23 mouse cellular contexts compared by ENCODE assay signal in genomic region chr1:27963369-27963768, GRCm38 (mm10).
A peak's percentile ranks its signal among the peaks of the same experiment; 100 is the strongest.
DNase-seq lines count a peak whose midpoint lies in the region; ATAC-seq and TF ChIP-seq lines count a peak whose summit lies in the region.
"Had no signal": no experiment of that assay in that cellular context is flagged by ENCODE, and none has a peak within 500 bp of the region (broad histone marks: within the 10 kb centered on the region; RNA-seq: fewer than 3 reads in every experiment).

No protein-coding gene starts in this region.

- no peak for TF ChIP-seq POLR2A in brain, embryonic 14.5 days (IDR thresholded peaks at IDR 0.05; ENCODE audit: borderline replicate concordance, extremely low read depth, insufficient read depth, insufficient read length, poor library complexity, severe bottlenecking)

- no peak overlapping the region for H3K9ac ChIP-seq in forebrain, embryonic 11.5 days (ENCODE audit: low read length)
- no peak overlapping the region for H3K9ac ChIP-seq in forebrain, embryonic 12.5 days
- no peak overlapping the region for H3K9ac ChIP-seq in forebrain, embryonic 14.5 days (ENCODE audit: low read length)
- no peak overlapping the region for H3K9ac ChIP-seq in forebrain, embryonic 15.5 days (replicated peaks)
- no peak overlapping the region for H3K9ac ChIP-seq in midbrain, postnatal 0 days (replicated peaks; ENCODE audit: low read length, poor library complexity, severe bottlenecking)
- H3K9ac ChIP-seq in midbrain, embryonic 14.5 days (replicated peaks; ENCODE audit: low read length): no peak overlapping the region

- no peaks in the 10 kb centered on the region for H3K27me3 ChIP-seq in forebrain, embryonic 11.5 days (ENCODE audit: control insufficient read depth, insufficient read depth, low read length)
- H3K27me3 ChIP-seq in forebrain, embryonic 12.5 days: no peaks in the 10 kb centered on the region
- H3K27me3 ChIP-seq in forebrain, embryonic 14.5 days (replicated peaks; ENCODE audit: control insufficient read depth, insufficient read depth, low read length): no peaks in the 10 kb centered on the region
- H3K27me3 ChIP-seq in forebrain, embryonic 15.5 days: no peaks in the 10 kb centered on the region
- no peaks in the 10 kb centered on the region for H3K27me3 ChIP-seq in midbrain, postnatal 0 days (ENCODE audit: insufficient read depth, low read length)
- H3K27me3 ChIP-seq in midbrain, embryonic 14.5 days (ENCODE audit: control insufficient read depth, insufficient read depth, low read length): no peaks in the 10 kb centered on the region
- H3K27me3 ChIP-seq: CH12.LX, Patski had no signal

- no peak overlapping the region for H3K4me3 ChIP-seq in forebrain, embryonic 11.5 days (ENCODE audit: low read depth, low read length)
- no peak overlapping the region for H3K4me3 ChIP-seq in forebrain, embryonic 12.5 days (replicated peaks)
- no peak overlapping the region for H3K4me3 ChIP-seq in forebrain, embryonic 14.5 days (ENCODE audit: low read depth, low read length)
- no peak overlapping the region for H3K4me3 ChIP-seq in forebrain, embryonic 15.5 days
- no peak overlapping the region for H3K4me3 ChIP-seq in midbrain, postnatal 0 days (ENCODE audit: low read depth, low read length)
- no peak overlapping the region for H3K4me3 ChIP-seq in midbrain, embryonic 14.5 days (replicated peaks; ENCODE audit: low read depth, low read length)

- no peak for DNase-seq in forebrain, embryonic 11.5 days (ENCODE audit: low spot score)
- peak; percentile 5 for DNase-seq in forebrain, embryonic 14.5 days (ENCODE audit: low spot score)
- DNase-seq in midbrain, postnatal 0 days (ENCODE audit: low spot score): peak; percentile 1
- no peak for DNase-seq in midbrain, embryonic 14.5 days
- DNase-seq in brain, embryonic 14.5 days (ENCODE audit: low read depth): peak; percentile 51
- no peak for DNase-seq in frontal cortex, postnatal 25 days (ENCODE audit: low spot score in 2 of 2)
- DNase-seq: adrenal gland, adult 2 months; adrenal gland, adult 8-10 months; adrenal gland, postnatal 10 days; adrenal gland, postnatal 14 days; adrenal gland, postnatal 25 days; adrenal gland, postnatal 36 days; B cell, adult 2 months; cerebellum, adult 11 months; cerebellum, adult 11-12 months; cerebellum, adult 18-20 months had no signal

- 0 out of 2 replicates have a peak, but pooled peaks have one; percentile 53 for ATAC-seq in forebrain, embryonic 11.5 days (replicated peaks; ENCODE audit: low FRiP score)
- ATAC-seq in forebrain, embryonic 12.5 days (ENCODE audit: low FRiP score): no peak
- ATAC-seq in forebrain, embryonic 14.5 days: no peak
- no peak for ATAC-seq in forebrain, embryonic 15.5 days (replicated peaks)
- ATAC-seq in midbrain, postnatal 0 days (ENCODE audit: low FRiP score): no peak
- no peak for ATAC-seq in midbrain, embryonic 14.5 days (ENCODE audit: low FRiP score, low TSS enrichment)
- ATAC-seq: activated CD4-positive, CD25-positive, alpha-beta regulatory T cell, adult 4 months; CD4-positive, CD25-positive, alpha-beta regulatory T cell, adult 4 months; Patski had no signal

- no peak overlapping the region for H3K4me2 ChIP-seq in forebrain, embryonic 11.5 days (ENCODE audit: low read depth, low read length, severe bottlenecking)
- no peak overlapping the region for H3K4me2 ChIP-seq in forebrain, embryonic 12.5 days
- H3K4me2 ChIP-seq in forebrain, embryonic 14.5 days (ENCODE audit: low read length): no peak overlapping the region
- H3K4me2 ChIP-seq in forebrain, embryonic 15.5 days (replicated peaks): no peak overlapping the region
- no peak overlapping the region for H3K4me2 ChIP-seq in midbrain, postnatal 0 days (ENCODE audit: low read depth, low read length, poor library complexity, severe bottlenecking)
- no peak overlapping the region for H3K4me2 ChIP-seq in midbrain, embryonic 14.5 days (ENCODE audit: low read length)

- WGBS in forebrain, embryonic 11.5 days: 50% methylated on average over 1 of the region's 1 CpGs
- 58% methylated on average over 1 of the region's 1 CpGs for WGBS in forebrain, embryonic 12.5 days
- WGBS in forebrain, embryonic 14.5 days: 49% methylated on average over 1 of the region's 1 CpGs
- 33% methylated on average over 1 of the region's 1 CpGs for WGBS in forebrain, embryonic 15.5 days
- WGBS in midbrain, postnatal 0 days: 57% methylated on average over 1 of the region's 1 CpGs
- 63% methylated on average over 1 of the region's 1 CpGs for WGBS in midbrain, embryonic 14.5 days

- no peaks in the 10 kb centered on the region for H3K9me3 ChIP-seq in forebrain, embryonic 11.5 days (ENCODE audit: control insufficient read depth, low read length)
- no peaks in the 10 kb centered on the region for H3K9me3 ChIP-seq in forebrain, embryonic 12.5 days
- H3K9me3 ChIP-seq in forebrain, embryonic 14.5 days (replicated peaks; ENCODE audit: control insufficient read depth, low read length): no peaks in the 10 kb centered on the region
- no peaks in the 10 kb centered on the region for H3K9me3 ChIP-seq in forebrain, embryonic 15.5 days
- no peaks in the 10 kb centered on the region for H3K9me3 ChIP-seq in midbrain, postnatal 0 days (ENCODE audit: low read length)
- H3K9me3 ChIP-seq in midbrain, embryonic 14.5 days (ENCODE audit: control insufficient read depth, low read length): no peaks in the 10 kb centered on the region
- H3K9me3 ChIP-seq: G1E had no signal

- H3K4me1 ChIP-seq in forebrain, embryonic 11.5 days (replicated peaks; ENCODE audit: control insufficient read depth, insufficient read depth, low read length): no peaks in the 10 kb centered on the region
- no peaks in the 10 kb centered on the region for H3K4me1 ChIP-seq in forebrain, embryonic 12.5 days
- H3K4me1 ChIP-seq in forebrain, embryonic 14.5 days (ENCODE audit: control insufficient read depth, insufficient read depth, low read length): no peaks in the 10 kb centered on the region
- H3K4me1 ChIP-seq in forebrain, embryonic 15.5 days: no peaks in the 10 kb centered on the region
- H3K4me1 ChIP-seq in midbrain, postnatal 0 days (ENCODE audit: insufficient read depth, low read length): no peaks in the 10 kb centered on the region
- no peaks in the 10 kb centered on the region for H3K4me1 ChIP-seq in midbrain, embryonic 14.5 days (ENCODE audit: control insufficient read depth, insufficient read depth, low read length)

- H3K36me3 ChIP-seq in forebrain, embryonic 11.5 days (ENCODE audit: control insufficient read depth, insufficient read depth, low read length): no peaks in the 10 kb centered on the region
- H3K36me3 ChIP-seq in forebrain, embryonic 12.5 days (replicated peaks): no peaks in the 10 kb centered on the region
- no peaks in the 10 kb centered on the region for H3K36me3 ChIP-seq in forebrain, embryonic 14.5 days (ENCODE audit: control insufficient read depth, insufficient read depth, low read length)
- no peaks in the 10 kb centered on the region for H3K36me3 ChIP-seq in forebrain, embryonic 15.5 days
- no peaks in the 10 kb centered on the region for H3K36me3 ChIP-seq in midbrain, postnatal 0 days (ENCODE audit: insufficient read depth, low read length)
- no peaks in the 10 kb centered on the region for H3K36me3 ChIP-seq in midbrain, embryonic 14.5 days (ENCODE audit: control insufficient read depth, insufficient read depth, low read length)
- H3K36me3 ChIP-seq: G1E had no signal

- no peak for TF ChIP-seq CTCF in midbrain, postnatal 0 days (IDR thresholded peaks at IDR 0.05)
- TF ChIP-seq CTCF in brain, embryonic 14.5 days (IDR thresholded peaks at IDR 0.05; ENCODE audit: borderline replicate concordance, extremely low read depth, insufficient read depth, insufficient read length): no peak

- H3K27ac ChIP-seq in forebrain, embryonic 11.5 days (ENCODE audit: low read depth, low read length): no peak overlapping the region
- no peak overlapping the region for H3K27ac ChIP-seq in forebrain, embryonic 12.5 days
- H3K27ac ChIP-seq in forebrain, embryonic 14.5 days (ENCODE audit: low read depth, low read length): no peak overlapping the region
- H3K27ac ChIP-seq in forebrain, embryonic 15.5 days (replicated peaks): no peak overlapping the region
- H3K27ac ChIP-seq in midbrain, postnatal 0 days (ENCODE audit: low read depth, low read length): no peak overlapping the region
- no peak overlapping the region for H3K27ac ChIP-seq in midbrain, embryonic 14.5 days (replicated peaks; ENCODE audit: low read depth, low read length)

Comparison
In these comparisons a context has a peak if more than half of its experiments do, and no peak if none do; other contexts are left out.
1. DNase-seq: peak in forebrain, embryonic 14.5 days (single experiment), midbrain, postnatal 0 days (single experiment) and brain, embryonic 14.5 days (single experiment); none in forebrain, embryonic 11.5 days (single experiment), midbrain, embryonic 14.5 days (single experiment) and frontal cortex, postnatal 25 days (0 of 2).